Mouse (Mus musculus) adrenal gland, adult 8-10 months (tissue): ENCODE measurements at regions not wholly inside any gene's neighbourhood (a gene's known extent, or its start where the extent isn't known, plus 50 kb on each side); places are given as distances from the start of the nearest gene placed in this dataset.

Experiments
- DNase-seq: peaks from one replicate; pipeline ENCODE4 v3.0.0; 2022

GRCm38 (mm10) chr2:179381916-179382315, 60.3 kb upstream of the Cdh4 start:
- DNase-seq = no peak

DNA sequence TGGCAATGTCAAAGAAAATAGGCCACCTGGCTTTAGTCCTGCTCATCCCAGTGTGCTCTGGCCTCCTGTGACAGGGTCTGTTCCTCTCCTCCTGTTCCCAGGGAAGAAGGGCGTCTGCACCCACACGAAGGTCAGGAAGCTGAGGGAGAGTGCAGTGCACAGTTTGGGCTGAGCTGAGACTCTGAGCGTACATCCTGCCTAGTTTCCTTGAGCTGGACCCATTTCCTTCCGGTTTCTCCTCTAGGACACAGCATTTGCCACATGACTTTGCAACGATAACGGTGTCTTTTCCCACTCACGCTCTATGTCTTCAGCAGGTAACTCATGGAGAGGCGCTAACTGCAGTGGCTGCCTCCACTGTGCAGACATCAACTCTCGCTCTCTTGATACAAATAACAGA, 59.6 kb upstream of the Cdh4 start:
- no peak for DNase-seq

DNA sequence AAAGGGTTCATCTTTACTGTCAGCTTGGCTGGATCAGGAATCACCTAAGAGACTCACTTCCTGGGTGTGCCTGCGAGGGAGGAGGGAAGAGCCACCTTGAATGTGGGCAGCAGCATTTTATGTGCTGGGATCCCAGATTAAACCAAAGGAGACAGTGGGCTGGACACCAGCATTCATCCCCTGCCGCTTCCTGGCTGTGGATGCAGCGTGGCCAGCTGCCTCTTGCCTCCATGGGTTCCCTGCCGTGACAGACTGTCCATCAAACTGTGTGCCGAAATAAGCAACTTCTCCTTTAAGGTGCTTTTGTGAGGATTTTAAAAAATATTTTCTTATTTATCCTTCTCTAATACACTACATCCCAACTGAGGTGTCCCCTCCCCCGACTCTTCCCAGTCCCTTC, 55.4 kb upstream of the Cdh4 start:
- DNase-seq = no peak

DNA sequence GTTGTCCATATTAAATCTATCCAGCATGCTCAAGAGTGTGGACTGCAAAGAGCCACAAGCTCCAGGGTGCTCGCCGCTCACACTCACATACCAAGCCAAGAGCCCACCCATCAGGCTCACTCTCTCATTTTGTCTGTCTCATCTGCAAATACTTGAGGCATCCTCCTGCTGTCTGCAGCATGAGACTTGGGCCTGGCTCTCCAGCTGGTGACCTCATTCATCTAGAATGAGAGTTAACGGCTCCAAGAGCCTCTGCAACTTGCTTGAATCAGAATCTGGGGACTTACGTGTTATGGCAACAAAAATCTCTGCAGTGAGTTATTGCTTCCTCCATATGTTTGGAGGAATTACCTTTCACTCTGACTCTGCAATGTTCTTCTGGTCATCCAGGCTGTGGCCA, 51.7 kb upstream of the Cdh4 start:
- DNase-seq = no peak

GRCm38 (mm10) chr2:179390924-179391461, 51.2 kb upstream of the Cdh4 start:
- no peak for DNase-seq
